Mouse (Mus musculus): ENCODE measurements around the gene Grn.

Grn gene

GRCm38 (mm10) chr11:102480111-102480510 is 50.0 kb downstream of the Grn start:
- DNase-seq = no peak

- DNase-seq = no peak
Measured at GRCm38 (mm10) chr11:102480897-102481296, 50.8 kb downstream of the Grn start.

GRCm38 (mm10) chr11:102481779-102482178 is 51.7 kb downstream of the Grn start:
- DNase-seq = no peak
